Mouse (Mus musculus) ES-E14 (cell line): ENCODE data around the gene Cd200. TPM values are rescaled to one million over a fixed set of nuclear protein-coding genes. Genes with fewer than 3 reads are reported as not detected.
A peak's percentile ranks its signal among the peaks of the same experiment; 100 is the strongest.
"Not testable (repeated sequence)": the region's sequence is repeated elsewhere in the genome, so short reads cannot be mapped to it uniquely, and the experiment has no call there.

ENCODE experiments used
- DNase-seq: peaks from one replicate; pipeline ENCODE4 v3.0.0-alpha.2; 2013; ENCODE audit warnings: low read depth, low spot score
- H3K27ac ChIP-seq: 2 replicates; pipeline ENCODE4 v1.5.1; 2012; ENCODE audit warnings: low read depth, mild to moderate bottlenecking, low read length, moderate library complexity, mixed read lengths; ENCODE audit not compliant: poor library complexity, insufficient read depth, severe bottlenecking
- H3K36me3 ChIP-seq: 2 replicates; pipeline ENCODE4 v1.6.1; 2012; ENCODE audit warnings: mild to moderate bottlenecking, low read length, moderate library complexity, mixed read lengths; ENCODE audit not compliant: control insufficient read depth, poor library complexity, insufficient read depth, severe bottlenecking
- H3K4me1 ChIP-seq, 2 experiments: fragments of 150-350 bp in 1 of 2; sonication (generic) in 1 of 2; 2 replicates each; pipeline ENCODE4 v1.6.1; 2012; ENCODE audit warnings: low read length in 2 of 2, mild to moderate bottlenecking in 1 of 2, mixed read lengths in 1 of 2; ENCODE audit not compliant: control insufficient read depth in 2 of 2, insufficient read depth in 2 of 2, poor library complexity in 1 of 2
- H3K4me3 ChIP-seq, 2 experiments: fragments of 150-350 bp in 1 of 2; sonication (generic) in 1 of 2; 2 replicates each; pipeline ENCODE4 v1.5.1; 2012; ENCODE audit warnings: low read length in 2 of 2, low read depth in 1 of 2, mild to moderate bottlenecking in 1 of 2, mixed read lengths in 1 of 2; ENCODE audit not compliant: insufficient read depth in 1 of 2, poor library complexity in 1 of 2, severe bottlenecking in 1 of 2
- H3K9ac ChIP-seq: 2 replicates; pipeline ENCODE4 v1.6.1; 2012; ENCODE audit warnings: low read depth, mild to moderate bottlenecking, low read length, mixed read lengths; ENCODE audit not compliant: poor library complexity, insufficient read depth, severe bottlenecking
- H3K9me3 ChIP-seq: fragments of 150-350 bp; sonication (generic); 2 replicates; pipeline ENCODE4 v1.6.1; 2012; ENCODE audit warnings: low read depth, mild to moderate bottlenecking, low read length; ENCODE audit not compliant: control insufficient read depth, insufficient read depth
- CHD2 ChIP-seq: IDR thresholded peaks from 2 replicates; pipeline ENCODE4 v1.6.1; 2014; ENCODE audit warnings: mild to moderate bottlenecking, low read depth, low read length, inconsistent platforms
- HCFC1 ChIP-seq: IDR thresholded peaks from 2 replicates; pipeline ENCODE4 v1.6.1; 2012; ENCODE audit warnings: low read length, inconsistent platforms, borderline replicate concordance; ENCODE audit not compliant: insufficient read depth
- MAFK ChIP-seq: IDR thresholded peaks from 2 replicates; pipeline ENCODE4 v1.6.1; 2014; ENCODE audit warnings: mild to moderate bottlenecking, low read depth, low read length, inconsistent platforms; ENCODE audit not compliant: insufficient read depth
- ZC3H11A ChIP-seq: IDR thresholded peaks from 2 replicates; pipeline ENCODE4 v1.6.1; 2012; ENCODE audit warnings: low read depth, mild to moderate bottlenecking, inconsistent platforms, low read length, borderline replicate concordance
- ZNF384 ChIP-seq: IDR thresholded peaks from 2 replicates; pipeline ENCODE4 v1.6.1; 2012; ENCODE audit warnings: low read depth, low read length, inconsistent platforms
- in situ Hi-C, 2 experiments: fragments of 600-800 bp; cut with MboI; formaldehyde crosslinking; loops; one replicate each; pipeline ENCODE4 v1.15.1; 2025; ENCODE audit warnings: low sequenced_read_pairs in 2 of 2, inconsistent platforms in 1 of 2; ENCODE audit not compliant: unreplicated experiment in 2 of 2
- total RNA-seq: library from RNA; depleted of rRNA; stranded (reverse); fragments of 300-350 nt; gene quantifications from 2 replicates; pipeline ENCODE4 v1.2.3, GENCODE M21; 2012

The Cd200 gene
- total RNA-seq, 1 experiment: 13.3 TPM

DNA sequence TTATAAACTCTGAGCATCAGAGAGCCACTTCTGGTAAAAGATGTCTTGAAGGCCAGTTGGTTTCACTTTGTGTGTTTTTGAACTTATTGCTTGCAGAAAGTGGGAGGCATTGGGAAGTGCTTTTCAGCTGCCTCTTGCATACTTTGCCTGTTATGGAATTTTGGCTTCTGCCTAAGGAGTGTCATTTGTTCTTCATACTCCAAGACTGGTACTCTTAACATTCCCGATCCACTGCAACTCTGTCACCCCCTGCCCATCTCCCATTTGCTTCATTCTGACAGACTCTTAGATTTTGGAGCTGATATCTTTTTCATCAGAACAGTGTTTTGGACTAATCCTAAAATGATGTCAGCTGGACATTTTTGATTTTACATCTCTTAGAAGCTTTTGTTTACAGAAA is 51.7 kb downstream of the Cd200 start:
- no peak for DNase-seq
- TF ChIP-seq ZC3H11A (no peak), CHD2 (no peak), HCFC1 (no peak), ZNF384 (no peak), MAFK (no peak)
- 0 out of 4 replicates have a peak, but pooled peaks cover 0 to 3% of the 10 kb centered on the region in 2 experiments for H3K4me1 ChIP-seq
- no peak overlapping the region for H3K9ac ChIP-seq
- no peaks in the 10 kb centered on the region for H3K36me3 ChIP-seq
- no peaks in the 10 kb centered on the region for H3K9me3 ChIP-seq
- H3K27ac ChIP-seq: no peak overlapping the region
- in situ Hi-C loops: no loop called here
- no peak overlapping the region for H3K4me3 ChIP-seq

DNA sequence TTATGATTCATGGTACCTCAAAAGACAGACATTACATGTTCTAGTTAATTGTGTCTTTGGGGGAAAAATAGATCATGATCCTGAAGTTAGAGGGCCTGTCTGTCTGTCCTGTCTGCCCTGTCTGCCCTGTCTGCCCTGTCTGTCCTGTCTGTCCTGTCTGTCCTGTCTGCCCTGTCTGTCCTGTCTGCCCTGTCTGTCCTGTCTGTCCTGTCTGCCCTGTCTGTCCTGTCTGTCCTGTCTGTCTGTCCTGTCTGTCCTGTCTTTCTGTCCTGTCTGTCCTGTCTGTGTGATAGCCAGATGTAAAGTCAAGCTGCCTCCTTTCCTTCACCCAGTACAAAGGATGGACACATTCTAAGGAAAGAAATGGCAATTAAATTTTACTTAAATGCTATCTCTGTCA is 56.0 kb downstream of the Cd200 start:
- no peak overlapping the region for H3K4me3 ChIP-seq
- no peak for DNase-seq
- no peaks in the 10 kb centered on the region; the same call in 1 of the 2 replicates for H3K9me3 ChIP-seq
- 0 out of 4 replicates have a peak, but pooled peaks cover 0 to 3% of the 10 kb centered on the region in 2 experiments for H3K4me1 ChIP-seq
- no peak overlapping the region for H3K27ac ChIP-seq
- no peak overlapping the region for H3K9ac ChIP-seq
- in situ Hi-C loops: no loop called here
- no peaks in the 10 kb centered on the region for H3K36me3 ChIP-seq
- no peak for TF ChIP-seq HCFC1
- TF ChIP-seq ZNF384: no peak
- TF ChIP-seq MAFK: no peak
- TF ChIP-seq CHD2: no peak

DNA sequence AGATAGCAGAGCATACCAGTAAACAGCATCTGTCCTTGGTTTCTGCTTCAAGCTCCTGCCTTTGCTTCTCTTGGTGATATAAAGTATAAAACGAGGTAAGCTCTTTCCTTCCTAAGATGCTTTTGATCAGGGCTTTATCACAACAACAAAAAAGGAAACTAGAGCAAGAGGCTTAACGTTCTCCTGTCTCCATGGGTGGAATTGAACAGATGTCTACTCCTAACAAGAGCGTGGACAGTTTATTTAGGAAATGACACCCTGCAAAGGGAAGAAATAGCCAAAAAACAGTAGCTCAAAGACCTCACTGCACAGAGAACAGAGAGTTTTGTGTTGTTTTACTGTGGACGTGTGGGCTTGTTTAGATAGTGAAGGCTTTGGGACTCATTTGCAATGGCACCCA is 58.1 kb downstream of the Cd200 start:
- no peak overlapping the region for H3K27ac ChIP-seq
- in situ Hi-C loops: no loop called here
- no peak overlapping the region for H3K9ac ChIP-seq
- H3K9me3 ChIP-seq: no peaks in the 10 kb centered on the region; the same call in 1 of the 2 replicates
- H3K4me3 ChIP-seq: no peak overlapping the region
- no peaks in the 10 kb centered on the region for H3K36me3 ChIP-seq
- no peak for DNase-seq
- TF ChIP-seq ZC3H11A (no peak), ZNF384 (no peak), MAFK (no peak), CHD2 (no peak), HCFC1 (no peak)
- no peaks in the 10 kb centered on the region for H3K4me1 ChIP-seq

DNA sequence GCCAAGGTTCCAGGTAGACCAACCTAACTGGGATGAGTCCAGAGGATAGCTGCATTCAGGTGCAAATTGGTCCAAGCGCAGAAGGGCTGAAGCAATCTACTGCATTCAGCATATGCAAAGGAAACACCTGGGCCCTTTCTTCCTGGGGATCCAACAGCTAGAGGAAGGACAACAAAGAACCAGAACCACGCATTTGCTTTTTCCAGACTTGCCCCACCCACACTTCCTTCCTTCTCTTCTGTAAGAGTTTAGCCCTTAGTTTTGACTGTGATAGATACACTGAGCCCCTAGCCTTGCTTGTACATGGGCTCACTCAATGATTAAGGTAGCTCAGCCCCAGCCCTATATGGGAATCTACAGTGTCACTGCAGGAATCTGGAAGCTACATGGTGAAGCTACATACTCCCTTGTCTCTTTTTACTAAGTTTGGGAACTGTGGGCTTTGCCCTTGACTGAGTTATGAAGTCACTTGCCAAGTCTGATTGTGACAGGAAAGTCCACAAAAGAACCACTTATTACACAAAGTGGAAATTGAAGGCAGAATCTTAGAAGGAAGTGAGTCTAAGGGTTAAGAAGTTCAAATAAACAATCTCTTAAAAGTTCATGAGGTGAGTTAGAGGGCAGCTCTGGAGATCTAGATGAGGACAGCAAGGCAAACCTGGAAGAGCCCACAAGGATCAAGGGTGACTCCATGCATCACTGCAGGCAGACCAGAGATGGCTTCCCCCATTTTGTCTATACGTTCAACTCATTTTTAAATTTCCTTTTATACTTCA is 59.1 kb downstream of the Cd200 start:
- DNase-seq: peak; percentile 30
- no peaks in the 10 kb centered on the region for H3K4me1 ChIP-seq
- no peaks in the 10 kb centered on the region; the same call in 1 of the 2 replicates for H3K9me3 ChIP-seq
- H3K9ac ChIP-seq: no peak overlapping the region
- H3K36me3 ChIP-seq: no peaks in the 10 kb centered on the region
- in situ Hi-C loops: no loop called here
- no peak overlapping the region for H3K4me3 ChIP-seq
- TF ChIP-seq MAFK (no peak), ZNF384 (no peak), CHD2 (no peak), ZC3H11A (no peak), HCFC1 (no peak)
- H3K27ac ChIP-seq: peak overlapping the region; percentile 50; the same call in 1 of the 2 replicates

DNA sequence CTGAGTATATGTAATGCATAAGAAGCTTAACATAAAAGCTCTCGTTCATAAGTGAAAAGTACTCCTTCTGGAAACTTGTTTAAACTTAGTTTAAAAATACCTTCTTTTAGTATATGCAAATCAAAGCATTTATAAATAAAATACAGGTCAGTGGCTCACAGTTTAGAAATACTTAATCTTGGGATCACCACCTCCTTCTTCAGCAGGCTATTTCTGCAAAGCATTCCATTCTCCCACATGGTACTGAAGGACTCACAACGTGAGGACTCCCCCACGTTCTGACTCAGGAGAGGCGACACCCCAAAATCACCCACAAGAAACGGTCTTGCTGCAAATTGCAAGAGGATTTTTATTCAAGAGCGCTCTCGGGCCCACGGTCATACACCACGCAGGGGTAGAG is 60.6 kb downstream of the Cd200 start:
- H3K36me3 ChIP-seq, H3K4me1 ChIP-seq, in situ Hi-C loops, H3K27ac ChIP-seq, H3K4me3 ChIP-seq, H3K9ac ChIP-seq, H3K9me3 ChIP-seq, DNase-seq: not testable (repeated sequence)
